Mouse (Mus musculus): Measurements from ENCODE around the gene Ttc7b. TPM values are rescaled to one million over a fixed set of nuclear protein-coding genes. Genes with fewer than 3 reads are reported as not detected.

Gene Ttc7b
- polyA plus RNA-seq, 1 experiment from 2014 or later: 4.6 TPM

GRCm38 (mm10) chr12:100422286-100422820 is 98.3 kb downstream of the Ttc7b start:
- Histone ChIP-seq H3K9me3 (no peaks in the 10 kb centered on the region), H3K4me2 (no peak overlapping the region), H3K27me3 (no peaks in the 10 kb centered on the region), H3K36me3 (no peaks in the 10 kb centered on the region), H3K9ac (no peak overlapping the region), H3K4me1 (peaks cover 5% of the 10 kb centered on the region), H3K4me3 (no peak overlapping the region), H3K27ac (peak overlapping the region; percentile 19; the same call in 1 of the 2 replicates)
- 69% methylated on average over 6 of the region's 6 CpGs for WGBS
- ATAC-seq (ENCODE audit: borderline replicate concordance, extremely low read depth, low FRiP score, low TSS enrichment): no peak

- Histone ChIP-seq H3K4me1 (peaks cover 5% of the 10 kb centered on the region), H3K27ac (no peak overlapping the region), H3K36me3 (no peaks in the 10 kb centered on the region), H3K9ac (no peak overlapping the region), H3K4me3 (no peak overlapping the region), H3K27me3 (no peaks in the 10 kb centered on the region), H3K4me2 (no peak overlapping the region), H3K9me3 (no peaks in the 10 kb centered on the region)
- WGBS: 58% methylated on average over 6 of the region's 6 CpGs
- peak; percentile 52; the same call in 1 of the 2 replicates for ATAC-seq (ENCODE audit: borderline replicate concordance, extremely low read depth, low FRiP score, low TSS enrichment)
Observed at GRCm38 (mm10) chr12:100421538-100421937, 99.1 kb downstream of the Ttc7b start.

GRCm38 (mm10) chr12:100420903-100421302 is 99.7 kb downstream of the Ttc7b start:
- Histone ChIP-seq H3K27me3 (no peaks in the 10 kb centered on the region), H3K4me3 (no peak overlapping the region), H3K36me3 (no peaks in the 10 kb centered on the region), H3K9me3 (no peaks in the 10 kb centered on the region), H3K9ac (no peak overlapping the region), H3K4me1 (peaks cover 5% of the 10 kb centered on the region), H3K4me2 (no peak overlapping the region), H3K27ac (no peak overlapping the region)
- WGBS: 77% methylated on average over 6 of the region's 6 CpGs
- ATAC-seq (ENCODE audit: borderline replicate concordance, extremely low read depth, low FRiP score, low TSS enrichment): no peak

- peaks cover 5% of the 10 kb centered on the region; the same call in 1 of the 2 replicates for H3K4me1 ChIP-seq
- no peak overlapping the region for H3K27ac ChIP-seq
- H3K4me2 ChIP-seq: no peak overlapping the region
- no peak for ATAC-seq (ENCODE audit: borderline replicate concordance, extremely low read depth, low FRiP score, low TSS enrichment)
- WGBS: 59% methylated on average over 9 of the region's 9 CpGs
- no peaks in the 10 kb centered on the region for H3K9me3 ChIP-seq
- no peaks in the 10 kb centered on the region for H3K27me3 ChIP-seq
- no peak overlapping the region for H3K9ac ChIP-seq
- no peak overlapping the region for H3K4me3 ChIP-seq
- no peaks in the 10 kb centered on the region for H3K36me3 ChIP-seq
Observed at GRCm38 (mm10) chr12:100419946-100420874, 100.4 kb downstream of the Ttc7b start.

- no peak overlapping the region for H3K27ac ChIP-seq
- H3K9me3 ChIP-seq: no peaks in the 10 kb centered on the region
- no peak overlapping the region for H3K4me2 ChIP-seq
- no peak overlapping the region for H3K9ac ChIP-seq
- no peak for ATAC-seq (ENCODE audit: borderline replicate concordance, extremely low read depth, low FRiP score, low TSS enrichment)
- H3K4me1 ChIP-seq: no peaks in the 10 kb centered on the region; the same call in 1 of the 2 replicates
- H3K36me3 ChIP-seq: no peaks in the 10 kb centered on the region
- H3K27me3 ChIP-seq: no peaks in the 10 kb centered on the region
- 55% methylated on average over 6 of the region's 6 CpGs for WGBS
- H3K4me3 ChIP-seq: no peak overlapping the region
Observed at GRCm38 (mm10) chr12:100415802-100416201, 104.8 kb downstream of the Ttc7b start.

GRCm38 (mm10) chr12:100414717-100415398 is 105.8 kb downstream of the Ttc7b start:
- no peak overlapping the region for H3K9ac ChIP-seq
- no peaks in the 10 kb centered on the region for H3K36me3 ChIP-seq
- H3K9me3 ChIP-seq: no peaks in the 10 kb centered on the region
- WGBS: 46% methylated on average over 14 of the region's 14 CpGs
- H3K27me3 ChIP-seq: no peaks in the 10 kb centered on the region
- no peaks in the 10 kb centered on the region; the same call in 1 of the 2 replicates for H3K4me1 ChIP-seq
- H3K4me3 ChIP-seq: no peak overlapping the region
- H3K27ac ChIP-seq: no peak overlapping the region
- ATAC-seq (ENCODE audit: borderline replicate concordance, extremely low read depth, low FRiP score, low TSS enrichment): no peak
- H3K4me2 ChIP-seq: no peak overlapping the region

GRCm38 (mm10) chr12:100408714-100409113 is 111.9 kb downstream of the Ttc7b start:
- WGBS: 78% methylated on average over 11 of the region's 11 CpGs
- Histone ChIP-seq H3K27ac (no peak overlapping the region), H3K4me1 (peaks cover 24% of the 10 kb centered on the region), H3K9ac (no peak overlapping the region), H3K9me3 (no peaks in the 10 kb centered on the region), H3K27me3 (no peaks in the 10 kb centered on the region), H3K36me3 (no peaks in the 10 kb centered on the region), H3K4me3 (no peak overlapping the region), H3K4me2 (no peak overlapping the region)
- ATAC-seq (ENCODE audit: borderline replicate concordance, extremely low read depth, low FRiP score, low TSS enrichment): no peak

GRCm38 (mm10) chr12:100408143-100408542 is 112.5 kb downstream of the Ttc7b start:
- no peaks in the 10 kb centered on the region for H3K36me3 ChIP-seq
- peak overlapping the region; percentile 61 for H3K27ac ChIP-seq
- H3K27me3 ChIP-seq: no peaks in the 10 kb centered on the region
- H3K4me1 ChIP-seq: peaks cover 24% of the 10 kb centered on the region
- H3K4me3 ChIP-seq: no peak overlapping the region
- no peak overlapping the region for H3K9ac ChIP-seq
- ATAC-seq (ENCODE audit: borderline replicate concordance, extremely low read depth, low FRiP score, low TSS enrichment): no peak
- 79% methylated on average over 8 of the region's 8 CpGs for WGBS
- no peak overlapping the region for H3K4me2 ChIP-seq
- H3K9me3 ChIP-seq: no peaks in the 10 kb centered on the region

GRCm38 (mm10) chr12:100407371-100407770 is 113.3 kb downstream of the Ttc7b start:
- Histone ChIP-seq H3K4me2 (no peak overlapping the region), H3K4me3 (no peak overlapping the region), H3K9me3 (no peaks in the 10 kb centered on the region), H3K36me3 (no peaks in the 10 kb centered on the region), H3K9ac (no peak overlapping the region), H3K4me1 (peaks cover 24% of the 10 kb centered on the region), H3K27ac (peak overlapping the region; percentile 36), H3K27me3 (no peaks in the 10 kb centered on the region)
- ATAC-seq (ENCODE audit: borderline replicate concordance, extremely low read depth, low FRiP score, low TSS enrichment): peak; percentile 86
- 39% methylated on average over 7 of the region's 7 CpGs for WGBS

GRCm38 (mm10) chr12:100406094-100406493 is 114.5 kb downstream of the Ttc7b start:
- no peaks in the 10 kb centered on the region for H3K27me3 ChIP-seq
- H3K4me1 ChIP-seq: peaks cover 24% of the 10 kb centered on the region
- peaks cover 6% of the 10 kb centered on the region; the same call in 1 of the 2 replicates for H3K36me3 ChIP-seq
- ATAC-seq (ENCODE audit: borderline replicate concordance, extremely low read depth, low FRiP score, low TSS enrichment): no peak
- no peak overlapping the region for H3K4me3 ChIP-seq
- WGBS: 58% methylated on average over 11 of the region's 11 CpGs
- H3K4me2 ChIP-seq: no peak overlapping the region
- peak overlapping the region; percentile 36 for H3K27ac ChIP-seq
- no peak overlapping the region for H3K9ac ChIP-seq
- H3K9me3 ChIP-seq: no peaks in the 10 kb centered on the region

GRCm38 (mm10) chr12:100405512-100406030 is 115.1 kb downstream of the Ttc7b start:
- WGBS: 82% methylated on average over 8 of the region's 8 CpGs
- peaks cover 24% of the 10 kb centered on the region for H3K4me1 ChIP-seq
- no peaks in the 10 kb centered on the region for H3K9me3 ChIP-seq
- no peaks in the 10 kb centered on the region for H3K27me3 ChIP-seq
- H3K4me2 ChIP-seq: no peak overlapping the region
- peaks cover 9% of the 10 kb centered on the region; the same call in 1 of the 2 replicates for H3K36me3 ChIP-seq
- ATAC-seq (ENCODE audit: borderline replicate concordance, extremely low read depth, low FRiP score, low TSS enrichment): no peak
- H3K27ac ChIP-seq: no peak overlapping the region; the same call in 1 of the 2 replicates
- no peak overlapping the region for H3K9ac ChIP-seq
- H3K4me3 ChIP-seq: no peak overlapping the region
